Mouse (Mus musculus): ENCODE results near the gene Ppm1b. TPM values are rescaled to one million over a fixed set of nuclear protein-coding genes. Genes with fewer than 3 reads are reported as not detected.

Ppm1b gene
- polyA plus RNA-seq, 1 experiment from 2014 or later = 62.5 TPM

DNA sequence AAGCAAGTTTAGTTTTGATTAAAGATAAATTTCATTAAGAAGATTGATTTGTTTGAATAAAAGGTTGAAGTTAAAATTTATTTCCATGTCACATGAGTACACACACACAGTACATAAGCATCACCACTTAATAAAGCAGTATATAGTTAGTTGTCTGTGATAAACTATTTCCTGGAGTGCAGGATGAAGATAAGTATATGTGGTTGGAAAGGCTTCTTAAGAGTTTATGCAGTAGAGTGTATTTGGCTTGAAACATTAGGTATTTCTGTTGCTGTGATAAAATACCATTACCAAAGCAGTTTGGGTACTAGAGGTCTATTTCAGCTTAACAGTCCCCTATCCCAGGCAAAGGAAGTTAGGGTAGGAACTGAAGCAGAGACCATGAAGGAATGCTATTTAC lies 32.0 kb downstream of the Ppm1b start:
- peaks cover 10% of the 10 kb centered on the region for H3K4me1 ChIP-seq
- ATAC-seq (ENCODE audit: borderline replicate concordance, extremely low read depth, low FRiP score, low TSS enrichment) = no peak
- H3K27ac ChIP-seq = no peak overlapping the region
- H3K4me2 ChIP-seq = no peak overlapping the region
- no peaks in the 10 kb centered on the region for H3K27me3 ChIP-seq
- no peak overlapping the region for H3K4me3 ChIP-seq
- H3K36me3 ChIP-seq = no peaks in the 10 kb centered on the region
- H3K9me3 ChIP-seq = no peaks in the 10 kb centered on the region
- no peak overlapping the region for H3K9ac ChIP-seq

DNA sequence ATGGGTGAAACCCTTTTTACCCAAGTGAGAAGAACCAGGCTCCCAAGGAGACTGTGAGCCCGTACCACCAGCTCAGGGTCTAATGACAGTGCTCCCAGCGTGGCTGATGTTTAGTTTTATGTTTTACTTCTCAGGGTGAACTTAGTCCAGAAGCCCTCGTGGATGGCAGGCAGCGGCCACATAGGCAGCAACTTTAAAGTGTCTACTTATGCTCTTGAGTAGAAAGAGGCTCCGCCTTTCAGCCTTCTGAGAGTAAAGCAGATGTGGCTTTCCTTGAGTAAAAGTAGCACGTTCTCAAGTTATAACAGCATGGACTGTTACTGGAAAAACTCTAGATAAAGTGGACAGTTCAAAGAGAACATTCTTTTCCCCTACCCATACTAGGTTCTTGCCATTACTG lies 39.3 kb downstream of the Ppm1b start:
- H3K4me2 ChIP-seq = no peak overlapping the region
- 0 out of 2 replicates have a peak, but pooled peaks cover 2% of the 10 kb centered on the region for H3K36me3 ChIP-seq
- no peak overlapping the region for H3K9ac ChIP-seq
- H3K27ac ChIP-seq = no peak overlapping the region
- H3K4me3 ChIP-seq = no peak overlapping the region
- H3K27me3 ChIP-seq = no peaks in the 10 kb centered on the region
- ATAC-seq (ENCODE audit: borderline replicate concordance, extremely low read depth, low FRiP score, low TSS enrichment) = no peak
- 57% methylated on average over 6 of the region's 6 CpGs for WGBS
- H3K4me1 ChIP-seq = 0 out of 2 replicates have a peak, but pooled peaks cover 5% of the 10 kb centered on the region
- no peaks in the 10 kb centered on the region for H3K9me3 ChIP-seq

GRCm38 (mm10) chr17:84997639-84998038 lies 41.1 kb downstream of the Ppm1b start:
- ATAC-seq (ENCODE audit: borderline replicate concordance, extremely low read depth, low FRiP score, low TSS enrichment) = no peak
- 0 out of 2 replicates have a peak, but pooled peaks cover 2% of the 10 kb centered on the region for H3K36me3 ChIP-seq
- WGBS = 72% methylated on average over 1 of the region's 1 CpGs

DNA sequence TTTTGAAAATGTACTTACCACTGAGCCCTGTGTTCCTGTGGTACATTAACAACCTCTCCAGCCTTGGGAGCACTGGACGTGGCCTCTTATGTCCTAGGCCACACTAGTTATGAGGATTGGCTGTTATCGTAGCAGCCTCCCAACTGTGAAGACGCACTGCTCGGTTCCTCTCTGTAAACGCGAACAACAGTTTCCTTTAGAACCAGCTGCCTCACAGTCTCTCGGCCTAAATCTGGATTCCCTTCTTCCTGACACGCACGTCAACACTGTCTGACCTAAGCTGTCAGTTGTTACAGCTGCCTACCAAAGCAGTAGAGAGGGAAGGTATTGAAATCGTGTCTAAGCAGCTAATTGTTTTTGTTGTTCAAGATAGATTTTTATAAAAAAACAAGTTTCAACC lies 43.1 kb downstream of the Ppm1b start:
- H3K4me2 ChIP-seq = no peak overlapping the region
- no peaks in the 10 kb centered on the region for H3K27me3 ChIP-seq
- H3K9me3 ChIP-seq = no peaks in the 10 kb centered on the region
- no peak overlapping the region for H3K9ac ChIP-seq
- H3K36me3 ChIP-seq = 0 out of 2 replicates have a peak, but pooled peaks cover 8% of the 10 kb centered on the region
- ATAC-seq (ENCODE audit: borderline replicate concordance, extremely low read depth, low FRiP score, low TSS enrichment) = no peak
- 85% methylated on average over 10 of the region's 10 CpGs for WGBS
- 0 out of 2 replicates have a peak, but pooled peaks cover 5% of the 10 kb centered on the region for H3K4me1 ChIP-seq
- H3K27ac ChIP-seq = no peak overlapping the region
- no peak overlapping the region for H3K4me3 ChIP-seq

More at GRCm38 (mm10) chr17:84997639-84998038, 41.1 kb downstream of the Ppm1b start:
- H3K4me3 ChIP-seq = no peak overlapping the region
- no peaks in the 10 kb centered on the region for H3K27me3 ChIP-seq
- 0 out of 2 replicates have a peak, but pooled peaks cover 5% of the 10 kb centered on the region for H3K4me1 ChIP-seq
- no peak overlapping the region for H3K4me2 ChIP-seq
- H3K9ac ChIP-seq = no peak overlapping the region
- no peak overlapping the region for H3K27ac ChIP-seq
- H3K9me3 ChIP-seq = no peaks in the 10 kb centered on the region

DNA sequence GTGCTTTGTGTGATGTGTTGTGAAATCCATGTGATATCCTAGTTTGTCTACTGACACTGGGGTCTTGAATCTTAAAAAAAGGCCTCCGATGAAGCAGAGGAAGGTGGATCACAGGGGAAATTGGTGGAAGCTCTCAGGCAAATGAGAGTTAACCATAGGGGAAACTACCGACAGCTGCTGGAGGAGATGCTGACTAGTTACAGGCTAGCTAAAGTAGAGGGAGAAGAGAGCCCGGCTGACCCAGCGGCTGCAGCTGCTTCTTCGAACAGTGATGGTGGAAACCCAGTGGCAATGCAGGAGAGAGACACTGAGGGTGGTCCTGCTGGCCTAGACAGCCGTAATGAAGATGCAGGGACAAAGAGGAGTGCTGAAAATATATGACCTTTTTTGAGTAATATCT lies 56.9 kb downstream of the Ppm1b start:
- H3K4me1 ChIP-seq = no peaks in the 10 kb centered on the region
- H3K36me3 ChIP-seq = peaks cover 16% of the 10 kb centered on the region
- H3K9ac ChIP-seq = no peak overlapping the region
- ATAC-seq (ENCODE audit: borderline replicate concordance, extremely low read depth, low FRiP score, low TSS enrichment) = no peak
- H3K27me3 ChIP-seq = no peaks in the 10 kb centered on the region
- 80% methylated on average over 6 of the region's 6 CpGs for WGBS
- H3K27ac ChIP-seq = no peak overlapping the region
- H3K9me3 ChIP-seq = no peaks in the 10 kb centered on the region
- no peak overlapping the region for H3K4me2 ChIP-seq
- no peak overlapping the region for H3K4me3 ChIP-seq

GRCm38 (mm10) chr17:85014632-85015031 lies 58.1 kb downstream of the Ppm1b start:
- 93% methylated on average over 3 of the region's 3 CpGs for WGBS
- peaks cover 16% of the 10 kb centered on the region for H3K36me3 ChIP-seq
- no peak overlapping the region for H3K27ac ChIP-seq
- no peak for ATAC-seq (ENCODE audit: borderline replicate concordance, extremely low read depth, low FRiP score, low TSS enrichment)
- H3K9ac ChIP-seq = no peak overlapping the region
- no peaks in the 10 kb centered on the region for H3K4me1 ChIP-seq
- H3K9me3 ChIP-seq = no peaks in the 10 kb centered on the region
- H3K27me3 ChIP-seq = no peaks in the 10 kb centered on the region
- no peak overlapping the region for H3K4me3 ChIP-seq
- no peak overlapping the region for H3K4me2 ChIP-seq

GRCm38 (mm10) chr17:85018344-85018743 lies 61.8 kb downstream of the Ppm1b start:
- Histone ChIP-seq H3K4me1 (no peaks in the 10 kb centered on the region), H3K9ac (no peak overlapping the region), H3K4me3 (no peak overlapping the region), H3K9me3 (no peaks in the 10 kb centered on the region), H3K27me3 (no peaks in the 10 kb centered on the region), H3K4me2 (no peak overlapping the region), H3K27ac (no peak overlapping the region), H3K36me3 (0 out of 2 replicates have a peak, but pooled peaks cover 2% of the 10 kb centered on the region)
- no peak for ATAC-seq (ENCODE audit: borderline replicate concordance, extremely low read depth, low FRiP score, low TSS enrichment)
- WGBS = 80% methylated on average over 3 of the region's 3 CpGs

DNA sequence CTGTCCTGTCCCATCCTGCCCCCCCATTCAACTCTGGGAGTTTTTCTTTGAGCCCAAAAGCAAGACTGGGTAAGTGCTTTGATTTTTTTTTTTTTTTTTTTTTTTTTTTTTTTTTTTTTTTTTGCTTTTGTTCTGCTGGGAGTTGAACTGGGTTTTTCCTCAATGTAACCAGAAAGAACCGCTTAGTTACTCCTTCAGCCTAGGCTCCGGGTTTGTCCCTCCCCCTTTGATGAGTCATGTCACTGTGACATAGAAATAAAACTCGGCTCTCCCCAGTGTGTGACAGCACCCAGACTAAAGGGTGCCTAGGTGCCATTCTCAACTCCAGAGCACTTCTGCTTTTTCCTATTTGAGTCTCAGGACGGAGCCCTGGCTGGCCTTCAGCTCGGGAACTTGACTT lies 62.3 kb downstream of the Ppm1b start:
- Histone ChIP-seq H3K36me3 (0 out of 2 replicates have a peak, but pooled peaks cover 2% of the 10 kb centered on the region), H3K9ac (no peak overlapping the region), H3K27me3 (no peaks in the 10 kb centered on the region), H3K4me3 (no peak overlapping the region), H3K9me3 (no peaks in the 10 kb centered on the region), H3K27ac (no peak overlapping the region), H3K4me1 (no peaks in the 10 kb centered on the region; the same call in 1 of the 2 replicates), H3K4me2 (no peak overlapping the region)
- no peak for ATAC-seq (ENCODE audit: borderline replicate concordance, extremely low read depth, low FRiP score, low TSS enrichment)
- WGBS = 87% methylated on average over 5 of the region's 5 CpGs

GRCm38 (mm10) chr17:85020343-85020742 lies 63.8 kb downstream of the Ppm1b start:
- Histone ChIP-seq H3K36me3 (0 out of 2 replicates have a peak, but pooled peaks cover 2% of the 10 kb centered on the region), H3K27ac (no peak overlapping the region), H3K9me3 (no peaks in the 10 kb centered on the region), H3K4me2 (no peak overlapping the region), H3K27me3 (no peaks in the 10 kb centered on the region), H3K4me3 (no peak overlapping the region), H3K4me1 (no peaks in the 10 kb centered on the region; the same call in 1 of the 2 replicates), H3K9ac (no peak overlapping the region)
- WGBS = 72% methylated on average over 3 of the region's 3 CpGs
- no peak for ATAC-seq (ENCODE audit: borderline replicate concordance, extremely low read depth, low FRiP score, low TSS enrichment)

DNA sequence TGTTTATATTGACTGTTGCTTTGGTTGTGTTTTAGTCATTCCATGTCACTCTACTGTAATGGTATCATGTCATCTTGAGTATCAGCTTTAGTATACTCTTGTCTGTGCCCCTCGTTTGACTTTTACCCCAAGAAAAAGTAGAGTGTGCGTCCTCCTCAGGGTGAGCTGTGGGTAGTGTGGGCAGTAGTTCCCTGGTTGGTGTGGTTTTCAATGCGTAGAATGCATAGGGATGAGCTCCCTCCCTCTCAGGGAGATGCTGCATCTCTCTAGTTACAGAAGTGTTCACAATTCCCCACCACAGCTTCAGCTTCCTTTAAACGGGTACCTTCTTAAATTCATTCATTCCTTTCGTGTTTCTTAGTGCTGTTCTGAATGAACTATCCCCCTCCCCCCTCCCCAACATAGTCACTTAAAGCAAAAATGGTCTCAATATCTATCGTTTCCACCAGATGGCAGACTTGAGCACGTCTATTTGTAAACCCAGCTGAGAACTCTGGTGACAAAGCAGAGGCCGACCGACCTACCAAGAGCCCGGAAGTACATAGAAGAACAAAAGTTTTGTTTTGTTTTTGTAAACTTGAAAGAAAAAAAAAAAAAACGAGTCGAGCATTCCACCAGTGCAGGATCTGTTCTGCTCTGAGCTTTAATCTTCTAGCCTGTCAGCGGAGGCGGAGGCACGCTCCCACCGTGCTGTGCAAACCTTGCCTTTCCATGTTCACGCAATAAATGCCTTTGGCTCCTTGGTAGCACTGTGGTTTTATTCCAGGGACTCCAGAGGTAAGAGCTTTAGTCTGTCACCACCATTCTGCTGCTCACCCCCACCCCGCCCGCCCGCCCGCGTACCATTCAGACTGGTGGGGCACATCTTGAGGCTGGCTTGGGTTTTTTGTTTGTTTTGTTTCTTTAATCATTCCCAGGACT lies 67.0 kb downstream of the Ppm1b start:
- Histone ChIP-seq H3K27me3 (no peaks in the 10 kb centered on the region), H3K4me1 (no peaks in the 10 kb centered on the region; the same call in 1 of the 2 replicates), H3K9me3 (no peaks in the 10 kb centered on the region), H3K27ac (no peak overlapping the region), H3K4me2 (peak overlapping the region; percentile 32; the same call in 1 of the 2 replicates), H3K36me3 (no peaks in the 10 kb centered on the region), H3K4me3 (no peak overlapping the region), H3K9ac (no peak overlapping the region)
- ATAC-seq (ENCODE audit: borderline replicate concordance, extremely low read depth, low FRiP score, low TSS enrichment) = no peak
- WGBS = 53% methylated on average over 22 of the region's 22 CpGs

- no peak overlapping the region for H3K9ac ChIP-seq
- ATAC-seq (ENCODE audit: borderline replicate concordance, extremely low read depth, low FRiP score, low TSS enrichment) = no peak
- H3K36me3 ChIP-seq = no peaks in the 10 kb centered on the region
- no peaks in the 10 kb centered on the region; the same call in 1 of the 2 replicates for H3K4me1 ChIP-seq
- no peak overlapping the region for H3K4me3 ChIP-seq
- no peak overlapping the region for H3K4me2 ChIP-seq
- no peaks in the 10 kb centered on the region for H3K27me3 ChIP-seq
- H3K9me3 ChIP-seq = no peaks in the 10 kb centered on the region
- H3K27ac ChIP-seq = no peak overlapping the region
- 85% methylated on average over 8 of the region's 8 CpGs for WGBS
Observed at GRCm38 (mm10) chr17:85024237-85024636, 67.7 kb downstream of the Ppm1b start.

GRCm38 (mm10) chr17:85025151-85025550 lies 68.6 kb downstream of the Ppm1b start:
- Histone ChIP-seq H3K27me3 (no peaks in the 10 kb centered on the region), H3K9me3 (no peaks in the 10 kb centered on the region), H3K27ac (no peak overlapping the region), H3K36me3 (no peaks in the 10 kb centered on the region), H3K9ac (no peak overlapping the region), H3K4me3 (no peak overlapping the region), H3K4me1 (no peaks in the 10 kb centered on the region; the same call in 1 of the 2 replicates), H3K4me2 (no peak overlapping the region)
- no peak for ATAC-seq (ENCODE audit: borderline replicate concordance, extremely low read depth, low FRiP score, low TSS enrichment)
- 87% methylated on average over 6 of the region's 6 CpGs for WGBS
